In the genomic region with DNA sequence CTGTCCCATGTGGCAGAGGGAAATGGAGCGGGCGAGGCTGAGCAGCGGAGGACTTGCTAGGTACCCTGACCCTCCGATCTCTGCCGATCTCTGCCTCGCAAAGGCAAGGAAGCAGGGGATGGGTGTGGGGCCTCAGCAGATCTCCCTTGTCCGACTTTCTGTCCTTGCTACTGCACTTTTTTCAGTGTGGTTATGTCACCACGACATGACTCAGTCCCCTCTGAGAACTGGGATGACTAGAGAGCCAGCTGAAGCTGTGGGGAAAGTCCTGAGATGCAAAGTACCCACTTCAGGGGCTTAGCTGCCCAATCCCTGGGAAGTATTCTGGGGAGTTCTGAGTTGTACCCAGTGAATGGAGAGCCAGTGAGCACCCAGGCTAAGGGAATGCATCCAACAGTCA, we compare ENCODE assay signal across 13 mouse cellular contexts. TPM values are rescaled to one million over a fixed set of nuclear protein-coding genes. Genes with fewer than 3 reads are reported as not detected.
DNase-seq lines count a peak whose midpoint lies in the region; ATAC-seq lines count a peak whose summit lies in the region.
"Had no signal": no experiment of that assay in that cellular context is flagged by ENCODE, and none has a peak within 500 bp of the region (broad histone marks: within the 10 kb centered on the region; RNA-seq: fewer than 3 reads in every experiment).

No protein-coding gene starts in this region.

- ATAC-seq in midbrain, embryonic 11.5 days (ENCODE audit: low FRiP score): no peak
- ATAC-seq in embryonic facial prominence, embryonic 13.5 days (ENCODE audit: insufficient number of reproducible peaks, insufficient read depth, low FRiP score, low TSS enrichment, low read depth): no peak
- 0 out of 2 replicates have a peak, but pooled peaks have one; percentile 5 for ATAC-seq in hindbrain, embryonic 14.5 days (ENCODE audit: low FRiP score)
- no peak for ATAC-seq in neural tube, embryonic 15.5 days (ENCODE audit: low FRiP score)
- ATAC-seq: intestine, embryonic 16.5 days; liver, postnatal 0 days had no signal

- H3K27ac ChIP-seq in midbrain, embryonic 10.5 days (replicated peaks): peak overlapping the region; percentile 63; the same call in 1 of the 2 replicates
- H3K27ac ChIP-seq in midbrain, embryonic 11.5 days (ENCODE audit: low read depth, low read length): no peak overlapping the region
- H3K27ac ChIP-seq in embryonic facial prominence, embryonic 13.5 days: 0 out of 2 replicates have a peak overlapping the region, but pooled peaks have one; percentile 28
- peak overlapping the region; percentile 14 for H3K27ac ChIP-seq in hindbrain, embryonic 14.5 days
- peak overlapping the region; percentile 42; the same call in 1 of the 2 replicates for H3K27ac ChIP-seq in neural tube, embryonic 15.5 days (replicated peaks)
- H3K27ac ChIP-seq: heart, embryonic 15.5 days had no signal

- H3K4me1 ChIP-seq in midbrain, embryonic 10.5 days: peaks cover 18% of the 10 kb centered on the region
- H3K4me1 ChIP-seq in midbrain, embryonic 11.5 days (ENCODE audit: control insufficient read depth, insufficient read depth, low read length): no peaks in the 10 kb centered on the region
- H3K4me1 ChIP-seq in embryonic facial prominence, embryonic 13.5 days: peaks cover 14% of the 10 kb centered on the region; the same call in 1 of the 2 replicates
- H3K4me1 ChIP-seq in hindbrain, embryonic 14.5 days (replicated peaks; ENCODE audit: control insufficient read depth, insufficient read depth, low read length): no peaks in the 10 kb centered on the region
- H3K4me1 ChIP-seq in neural tube, embryonic 15.5 days: peaks cover 9% of the 10 kb centered on the region

- no peak for DNase-seq in midbrain, embryonic 10.5 days (ENCODE audit: low spot score)
- DNase-seq in midbrain, embryonic 11.5 days (ENCODE audit: low spot score, missing footprints): no peak
- DNase-seq in hindbrain, embryonic 14.5 days (ENCODE audit: low spot score): no peak
- no peak for DNase-seq in right cerebral cortex, adult 2 months (ENCODE audit: low spot score in 2 of 2)
- DNase-seq in layer of hippocampus, postnatal 14 days (ENCODE audit: low spot score in 2 of 2): no peak
- DNase-seq: embryo, embryonic 11 days; gastrocnemius, postnatal 36 days; liver, postnatal 0 days had no signal

- H3K4me2 ChIP-seq in midbrain, embryonic 11.5 days: no peak overlapping the region
- no peak overlapping the region for H3K4me2 ChIP-seq in embryonic facial prominence, embryonic 13.5 days
- no peak overlapping the region for H3K4me2 ChIP-seq in hindbrain, embryonic 14.5 days (replicated peaks)
- H3K4me2 ChIP-seq in neural tube, embryonic 15.5 days: no peak overlapping the region
- H3K4me2 ChIP-seq: heart, embryonic 15.5 days had no signal

- WGBS in midbrain, embryonic 10.5 days: 66% methylated on average over 8 of the region's 8 CpGs
- 69% methylated on average over 8 of the region's 8 CpGs for WGBS in midbrain, embryonic 11.5 days
- WGBS in embryonic facial prominence, embryonic 13.5 days: 67% methylated on average over 8 of the region's 8 CpGs
- 69% methylated on average over 8 of the region's 8 CpGs for WGBS in hindbrain, embryonic 14.5 days
- WGBS in neural tube, embryonic 15.5 days: 74% methylated on average over 8 of the region's 8 CpGs

- no peaks in the 10 kb centered on the region for H3K36me3 ChIP-seq in midbrain, embryonic 10.5 days
- no peaks in the 10 kb centered on the region for H3K36me3 ChIP-seq in midbrain, embryonic 11.5 days (ENCODE audit: control insufficient read depth, insufficient read depth, low read length)
- H3K36me3 ChIP-seq in embryonic facial prominence, embryonic 13.5 days: no peaks in the 10 kb centered on the region
- H3K36me3 ChIP-seq in hindbrain, embryonic 14.5 days (replicated peaks; ENCODE audit: control insufficient read depth, insufficient read depth): no peaks in the 10 kb centered on the region
- no peaks in the 10 kb centered on the region for H3K36me3 ChIP-seq in neural tube, embryonic 15.5 days
- H3K36me3 ChIP-seq: heart, embryonic 15.5 days had no signal

- H3K27me3 ChIP-seq in midbrain, embryonic 10.5 days (ENCODE audit: low read depth, poor library complexity, severe bottlenecking): peaks cover 6% of the 10 kb centered on the region; the same call in 1 of the 2 replicates
- no peaks in the 10 kb centered on the region for H3K27me3 ChIP-seq in midbrain, embryonic 11.5 days (ENCODE audit: control insufficient read depth, insufficient read depth, low read length)
- H3K27me3 ChIP-seq in embryonic facial prominence, embryonic 13.5 days: no peaks in the 10 kb centered on the region
- no peaks in the 10 kb centered on the region for H3K27me3 ChIP-seq in hindbrain, embryonic 14.5 days (ENCODE audit: control insufficient read depth, insufficient read depth, low read length)
- H3K27me3 ChIP-seq in neural tube, embryonic 15.5 days (replicated peaks): no peaks in the 10 kb centered on the region

- no peak overlapping the region for H3K4me3 ChIP-seq in midbrain, embryonic 10.5 days
- no peak overlapping the region for H3K4me3 ChIP-seq in midbrain, embryonic 11.5 days (ENCODE audit: low read depth, low read length)
- no peak overlapping the region for H3K4me3 ChIP-seq in embryonic facial prominence, embryonic 13.5 days
- H3K4me3 ChIP-seq in hindbrain, embryonic 14.5 days (replicated peaks; ENCODE audit: low read length): no peak overlapping the region
- no peak overlapping the region for H3K4me3 ChIP-seq in neural tube, embryonic 15.5 days (replicated peaks)
- H3K4me3 ChIP-seq: heart, embryonic 15.5 days had no signal

- H3K9ac ChIP-seq in midbrain, embryonic 11.5 days (ENCODE audit: low read length): no peak overlapping the region
- no peak overlapping the region for H3K9ac ChIP-seq in embryonic facial prominence, embryonic 13.5 days
- H3K9ac ChIP-seq in hindbrain, embryonic 14.5 days: no peak overlapping the region
- H3K9ac ChIP-seq in neural tube, embryonic 15.5 days (replicated peaks): no peak overlapping the region
- H3K9ac ChIP-seq: heart, embryonic 15.5 days; liver, postnatal 0 days had no signal

- H3K9me3 ChIP-seq in midbrain, embryonic 10.5 days (replicated peaks): no peaks in the 10 kb centered on the region
- no peaks in the 10 kb centered on the region for H3K9me3 ChIP-seq in midbrain, embryonic 11.5 days (ENCODE audit: control insufficient read depth, low read length)
- H3K9me3 ChIP-seq in embryonic facial prominence, embryonic 13.5 days: no peaks in the 10 kb centered on the region
- no peaks in the 10 kb centered on the region for H3K9me3 ChIP-seq in hindbrain, embryonic 14.5 days (ENCODE audit: control insufficient read depth, low read length)
- H3K9me3 ChIP-seq in neural tube, embryonic 15.5 days (replicated peaks): no peaks in the 10 kb centered on the region
- H3K9me3 ChIP-seq: heart, embryonic 15.5 days had no signal

RNA-seq across cellular contexts. Expression of gene Rlbp1, which starts 0.3 kb away (rescaled TPM):
- 0.31 and 0.91 TPM in 2 replicates for polyA plus RNA-seq in midbrain, embryonic 10.5 days (2016; fragmentation: Nextera tagmentation; extraction: Ambion mirVana)
- 0.52 and 0.63 TPM in 2 replicates for polyA plus RNA-seq in midbrain, embryonic 11.5 days (2014; fragmentation: Nextera tagmentation; extraction: Ambion mirVana)
- polyA plus RNA-seq in embryonic facial prominence, embryonic 13.5 days (2015; fragmentation: Nextera tagmentation; extraction: Ambion mirVana): 1.1 and 2.7 TPM in 2 replicates
- 25.8 and 26.7 TPM in 2 replicates for polyA plus RNA-seq in hindbrain, embryonic 14.5 days (2014; fragmentation: Nextera tagmentation; extraction: Ambion mirVana)
- 17.0 and 20.6 TPM in 2 replicates for polyA plus RNA-seq in neural tube, embryonic 15.5 days (2015; fragmentation: Nextera tagmentation; extraction: Ambion mirVana)
- 10 to 100 TPM; 16.8 to 19.0 TPM for total RNA-seq in layer of hippocampus, postnatal 14 days (2021)
- total RNA-seq: gastrocnemius, postnatal 36 days; megakaryocyte, adult 5-6 weeks had no signal
- polyA plus RNA-seq: heart, embryonic 15.5 days had no signal

RNA-seq across cellular contexts. Expression of gene Fanci, which starts 4.6 kb away (rescaled TPM):
- polyA plus RNA-seq in midbrain, embryonic 10.5 days (2016; fragmentation: Nextera tagmentation; extraction: Ambion mirVana): 20.9 and 22.6 TPM in 2 replicates
- polyA plus RNA-seq in midbrain, embryonic 11.5 days (2014; fragmentation: Nextera tagmentation; extraction: Ambion mirVana): 18.7 and 20.2 TPM in 2 replicates
- polyA plus RNA-seq in embryonic facial prominence, embryonic 13.5 days (2015; fragmentation: Nextera tagmentation; extraction: Ambion mirVana): 9.1 and 9.5 TPM in 2 replicates
- 2.3 and 2.5 TPM in 2 replicates for polyA plus RNA-seq in hindbrain, embryonic 14.5 days (2014; fragmentation: Nextera tagmentation; extraction: Ambion mirVana)
- 1.6 and 3.9 TPM in 2 replicates for polyA plus RNA-seq in neural tube, embryonic 15.5 days (2015; fragmentation: Nextera tagmentation; extraction: Ambion mirVana)
- 1 to 10 TPM in 1 of 2 experiments, under 1 TPM in 1; 0.71 to 1.6 TPM for total RNA-seq in layer of hippocampus, postnatal 14 days (2021)
